Mouse (Mus musculus): ENCODE data around the gene Wls.

- TF ChIP-seq CTCF (IDR thresholded peaks at IDR 0.05; ENCODE audit: low read depth, low read length) (no peak), POLR2A (IDR thresholded peaks at IDR 0.05; ENCODE audit: extremely low read depth, insufficient read depth, low read length) (no peak)
Measured at GRCm38 (mm10) chr3:159885781-159886400, 46.4 kb downstream of the Wls start.
